Mouse (Mus musculus) forebrain, embryonic 15.5 days (tissue): ENCODE measurements around the gene Thap7. TPM values are rescaled to one million over a fixed set of nuclear protein-coding genes. Genes with fewer than 3 reads are reported as not detected.
A peak's percentile ranks its signal among the peaks of the same experiment; 100 is the strongest.

ENCODE experiments used
- ATAC-seq: fragments of 200-750 bp; cut with Nextera tagmentation; replicated peaks from 2 replicates; pipeline ENCODE4 v1.8.0; 2017; ENCODE audit warnings: mild to moderate bottlenecking, moderate TSS enrichment, moderate library complexity
- H3K27ac ChIP-seq: fragments of 300-500 bp; sonication (generic); replicated peaks from 2 replicates; pipeline ENCODE4 v1.5.1; 2015; ENCODE audit warnings: mild to moderate bottlenecking, inconsistent platforms
- H3K27me3 ChIP-seq: fragments of 300-500 bp; sonication (generic); 2 replicates; pipeline ENCODE4 v1.6.1; 2015; ENCODE audit warnings: inconsistent platforms
- H3K36me3 ChIP-seq: fragments of 300-500 bp; sonication (generic); 2 replicates; pipeline ENCODE4 v1.6.1; 2015; ENCODE audit warnings: mild to moderate bottlenecking, inconsistent platforms
- H3K4me1 ChIP-seq: fragments of 300-500 bp; sonication (generic); 2 replicates; pipeline ENCODE4 v1.6.1; 2015; ENCODE audit warnings: inconsistent platforms
- H3K4me2 ChIP-seq: fragments of 300-500 bp; sonication (generic); replicated peaks from 2 replicates; pipeline ENCODE4 v1.6.1; 2015; ENCODE audit warnings: mild to moderate bottlenecking, inconsistent platforms
- H3K4me3 ChIP-seq: fragments of 300-500 bp; sonication (generic); 2 replicates; pipeline ENCODE4 v1.5.1; 2015; ENCODE audit warnings: mild to moderate bottlenecking, inconsistent platforms
- H3K9ac ChIP-seq: fragments of 300-500 bp; sonication (generic); replicated peaks from 2 replicates; pipeline ENCODE4 v1.6.1; 2015; ENCODE audit warnings: mild to moderate bottlenecking, inconsistent platforms
- H3K9me3 ChIP-seq: fragments of 300-500 bp; sonication (generic); 2 replicates; pipeline ENCODE4 v1.6.1; 2016; ENCODE audit warnings: inconsistent platforms
- WGBS: fragments of 180-500 bp; shearing (Covaris S2); methylation state at CpG from one replicate; pipeline ENCODE4 v1.1.7; 2015; ENCODE audit warnings: mixed read lengths; 5-methylcytosine and 5-hydroxymethylcytosine counted together
- polyA plus RNA-seq: library from polyadenylated mRNA; unstranded; fragments of >200 nt; fragmentation: Nextera tagmentation; extraction: Ambion mirVana; gene quantifications from 2 replicates; pipeline ENCODE4 v1.2.1, GENCODE M21; 2015

Thap7 gene
- polyA plus RNA-seq = 65.8 and 67.7 TPM in 2 replicates

DNA sequence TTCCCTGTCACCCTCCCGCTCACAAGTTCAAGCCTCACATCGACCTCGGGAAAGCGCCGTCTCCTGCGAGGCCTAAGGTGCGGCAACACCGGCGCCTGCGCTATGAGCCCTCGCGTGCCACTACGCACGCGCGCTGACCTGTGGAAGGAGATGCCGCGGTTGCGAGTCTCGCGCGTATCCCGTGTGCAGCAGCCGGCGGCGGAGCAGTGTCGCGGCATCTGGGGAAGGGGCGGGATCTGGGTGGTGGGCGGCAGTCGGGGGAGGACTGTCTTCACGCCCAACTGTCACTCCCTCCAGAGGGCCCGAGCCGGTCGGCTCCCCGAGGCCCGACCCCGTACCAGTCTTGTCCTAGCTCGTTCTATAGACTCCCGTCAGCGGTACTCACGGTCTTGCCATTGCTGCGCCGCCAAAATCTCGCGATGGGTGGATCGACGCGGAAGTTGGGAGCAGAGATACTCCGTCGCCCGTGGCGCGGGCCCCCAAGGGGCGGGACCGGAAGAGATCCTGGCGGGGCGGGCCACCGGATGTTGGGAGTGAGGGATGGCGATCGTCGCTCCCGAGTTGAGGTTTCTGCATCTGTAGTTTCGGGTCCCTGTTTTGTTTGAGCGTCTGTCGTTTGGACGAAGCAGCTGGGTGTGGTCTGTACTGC lies at the start of gene Thap7:
Gene Thap7, minus strand, starts transcription at position 497 of the 649 bp plus-strand sequence.
- Histone ChIP-seq H3K4me3 (peak within 1 kb of the TSS; percentile 85), H3K9me3 (no peaks in the 10 kb centered on the region), H3K27me3 (no peaks in the 10 kb centered on the region), H3K9ac (peak within 1 kb of the TSS; percentile 82), H3K36me3 (peaks cover 30% of the 10 kb centered on the region), H3K27ac (peak within 1 kb of the TSS; percentile 99), H3K4me2 (peak within 1 kb of the TSS; percentile 71), H3K4me1 (peaks cover 20% of the 10 kb centered on the region)
- peak; percentile 98 for ATAC-seq
- under 1% methylated on average over 67 of the region's 67 CpGs for WGBS

GRCm38 (mm10) chr16:17576825-17577215 lies 45.9 kb upstream of the Thap7 start:
- Histone ChIP-seq H3K27ac (no peak overlapping the region), H3K4me1 (peaks cover 18% of the 10 kb centered on the region), H3K4me3 (peak overlapping the region; percentile 67), H3K4me2 (peak overlapping the region; percentile 71), H3K9me3 (no peaks in the 10 kb centered on the region), H3K9ac (peak overlapping the region; percentile 72), H3K27me3 (peaks cover 9% of the 10 kb centered on the region; the same call in 1 of the 2 replicates), H3K36me3 (no peaks in the 10 kb centered on the region)
- 10% methylated on average over 8 of the region's 8 CpGs for WGBS
- no peak for ATAC-seq

DNA sequence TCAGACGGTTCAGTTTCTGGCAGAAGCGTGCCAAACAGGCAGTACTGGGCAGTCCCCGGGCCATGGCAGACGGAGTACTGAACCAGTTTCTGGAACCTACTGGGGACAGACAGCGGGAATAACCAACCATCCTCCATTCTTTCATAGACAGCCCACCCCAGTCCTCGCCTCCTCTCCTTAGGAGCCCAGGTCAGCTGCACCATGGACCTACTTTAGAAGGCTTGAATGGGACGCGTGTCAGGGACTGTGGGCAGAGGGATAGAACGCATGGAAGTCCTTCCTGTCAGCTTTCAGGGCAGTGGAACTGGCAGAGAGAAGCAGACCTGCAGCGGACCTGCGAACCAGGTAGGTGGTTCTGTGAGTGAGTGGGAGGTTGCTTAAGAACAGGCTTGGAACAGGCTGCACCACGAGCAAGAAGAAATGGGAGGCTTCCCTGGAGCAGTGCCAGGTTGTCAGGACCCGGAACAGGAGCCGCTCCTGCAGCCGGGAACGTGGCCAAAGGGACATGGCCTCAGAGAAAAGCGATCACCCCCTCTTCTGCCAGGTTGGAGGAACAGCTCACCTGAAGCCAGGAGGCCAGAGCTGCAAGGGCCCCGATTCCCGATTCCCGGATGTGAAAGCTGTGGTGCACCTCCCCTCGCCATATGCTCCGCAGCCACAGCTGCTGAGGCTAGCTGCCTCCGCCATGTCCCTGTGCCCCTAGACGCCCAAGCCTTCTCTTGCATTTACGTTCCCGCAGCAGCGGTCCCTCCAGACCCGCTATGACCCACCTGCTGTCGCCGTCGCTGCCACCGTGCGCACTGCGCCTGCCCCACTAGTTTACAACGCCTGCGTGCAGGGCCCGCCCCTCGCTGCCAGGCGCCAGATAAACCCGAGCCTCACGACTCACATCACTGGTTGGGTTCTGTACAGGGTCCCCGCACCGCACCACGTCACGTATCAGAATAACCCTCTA lies 45.2 kb upstream of the Thap7 start:
- peak overlapping the region; percentile 67 for H3K4me3 ChIP-seq
- H3K9me3 ChIP-seq = no peaks in the 10 kb centered on the region
- no peaks in the 10 kb centered on the region for H3K36me3 ChIP-seq
- H3K9ac ChIP-seq = peak overlapping the region; percentile 72
- 12% methylated on average over 45 of the region's 45 CpGs for WGBS
- H3K27ac ChIP-seq = no peak overlapping the region; the same call in 1 of the 2 replicates
- ATAC-seq = peak; percentile 91
- H3K27me3 ChIP-seq = peaks cover 9% of the 10 kb centered on the region; the same call in 1 of the 2 replicates
- H3K4me2 ChIP-seq = peak overlapping the region; percentile 71
- peaks cover 18% of the 10 kb centered on the region for H3K4me1 ChIP-seq

- H3K4me3 ChIP-seq = no peak overlapping the region
- H3K36me3 ChIP-seq = no peaks in the 10 kb centered on the region
- 0 out of 2 replicates have a peak, but pooled peaks cover 5% of the 10 kb centered on the region for H3K4me1 ChIP-seq
- H3K9me3 ChIP-seq = no peaks in the 10 kb centered on the region
- ATAC-seq = no peak
- WGBS = 21% methylated on average over 4 of the region's 4 CpGs
- no peak overlapping the region for H3K9ac ChIP-seq
- no peak overlapping the region for H3K27ac ChIP-seq
- H3K4me2 ChIP-seq = no peak overlapping the region
- no peaks in the 10 kb centered on the region for H3K27me3 ChIP-seq
Observed at GRCm38 (mm10) chr16:17566186-17566585, 35.2 kb upstream of the Thap7 start.

DNA sequence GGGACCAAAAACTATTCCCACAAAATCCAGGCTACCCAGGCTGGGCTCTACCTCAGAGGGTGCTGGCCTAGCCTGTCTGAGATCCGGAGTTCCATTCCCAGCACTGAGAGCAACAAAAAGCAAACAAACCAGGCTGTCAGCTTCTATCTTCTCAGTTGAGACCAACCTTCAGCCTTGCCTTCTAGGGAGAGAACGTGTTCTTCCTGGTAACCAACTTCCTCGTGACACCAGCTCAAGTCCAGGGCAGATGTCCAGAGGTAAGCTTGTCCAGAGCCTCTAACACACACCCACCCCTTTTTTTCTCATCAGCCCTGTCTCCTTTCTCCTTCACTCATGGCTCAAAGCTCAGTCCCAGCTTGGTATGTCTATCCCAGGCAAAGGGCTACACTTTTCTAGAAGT lies 33.8 kb upstream of the Thap7 start:
- no peak overlapping the region for H3K4me2 ChIP-seq
- H3K27me3 ChIP-seq = no peaks in the 10 kb centered on the region
- H3K4me3 ChIP-seq = no peak overlapping the region
- H3K4me1 ChIP-seq = peaks cover 10% of the 10 kb centered on the region; the same call in 1 of the 2 replicates
- no peaks in the 10 kb centered on the region for H3K9me3 ChIP-seq
- ATAC-seq = no peak
- H3K36me3 ChIP-seq = no peaks in the 10 kb centered on the region
- H3K9ac ChIP-seq = no peak overlapping the region
- WGBS = 64% methylated on average over 3 of the region's 3 CpGs
- H3K27ac ChIP-seq = no peak overlapping the region

DNA sequence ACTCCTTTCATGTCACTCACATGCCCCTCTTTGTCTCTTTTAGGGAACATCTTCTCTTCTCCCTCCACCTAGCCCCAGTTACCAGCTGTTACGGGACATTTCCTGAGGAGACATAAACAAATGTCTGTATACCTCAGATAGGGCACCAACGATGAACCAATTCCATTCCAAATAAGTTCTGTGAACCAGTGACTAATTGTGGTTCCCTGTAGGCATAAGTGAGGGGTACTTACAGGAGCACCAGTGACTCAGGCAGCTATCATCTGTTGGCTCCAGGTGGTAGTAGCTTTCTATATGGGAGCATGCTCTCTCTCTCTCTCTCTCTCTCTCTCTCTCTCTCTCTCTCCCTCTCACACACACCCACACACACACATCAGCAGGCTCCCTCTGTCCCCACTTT lies 33.3 kb upstream of the Thap7 start:
- ATAC-seq = no peak
- H3K27me3 ChIP-seq = no peaks in the 10 kb centered on the region; the same call in 1 of the 2 replicates
- no peak overlapping the region for H3K27ac ChIP-seq
- peaks cover 10% of the 10 kb centered on the region; the same call in 1 of the 2 replicates for H3K4me1 ChIP-seq
- no peak overlapping the region for H3K4me2 ChIP-seq
- no peaks in the 10 kb centered on the region for H3K36me3 ChIP-seq
- H3K4me3 ChIP-seq = no peak overlapping the region
- no peaks in the 10 kb centered on the region for H3K9me3 ChIP-seq
- no peak overlapping the region for H3K9ac ChIP-seq
- 84% methylated on average over 2 of the region's 2 CpGs for WGBS

DNA sequence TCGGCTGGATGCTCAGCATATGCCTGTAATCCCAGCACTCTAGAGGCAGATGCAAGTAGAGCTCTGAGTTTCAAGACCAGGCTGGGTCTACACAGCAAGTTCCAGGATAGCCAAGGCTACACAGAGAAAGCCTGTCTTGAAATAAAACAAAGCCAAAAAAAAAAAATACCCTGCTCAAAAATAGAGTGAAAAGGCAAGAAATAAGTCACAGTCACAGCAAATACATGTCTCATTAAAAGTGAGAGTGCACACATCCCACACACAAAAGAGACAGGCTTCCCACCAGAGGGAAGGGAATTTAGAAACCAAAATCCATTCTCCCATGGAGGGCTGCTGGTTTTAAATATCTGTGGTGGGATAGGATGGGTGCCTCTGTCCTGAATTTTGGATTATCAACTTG lies 32.6 kb upstream of the Thap7 start:
- H3K4me1 ChIP-seq = peaks cover 14% of the 10 kb centered on the region
- no peak overlapping the region for H3K4me2 ChIP-seq
- no peaks in the 10 kb centered on the region for H3K36me3 ChIP-seq
- no peak overlapping the region for H3K9ac ChIP-seq
- 9% methylated on average over 1 of the region's 1 CpGs for WGBS
- H3K27ac ChIP-seq = no peak overlapping the region
- no peak for ATAC-seq
- H3K27me3 ChIP-seq = no peaks in the 10 kb centered on the region; the same call in 1 of the 2 replicates
- H3K4me3 ChIP-seq = no peak overlapping the region
- no peaks in the 10 kb centered on the region for H3K9me3 ChIP-seq

- Histone ChIP-seq H3K4me2 (peak within 1 kb of the TSS; percentile 33), H3K4me1 (peaks cover 20% of the 10 kb centered on the region), H3K9ac (no peak within 1 kb of the TSS), H3K4me3 (peak within 1 kb of the TSS; percentile 14), H3K36me3 (no peaks in the 10 kb centered on the region), H3K27me3 (no peaks in the 10 kb centered on the region; the same call in 1 of the 2 replicates), H3K27ac (peak within 1 kb of the TSS; percentile 6), H3K9me3 (no peaks in the 10 kb centered on the region)
- ATAC-seq = peak; percentile 44
- 3% methylated on average over 10 of the region's 10 CpGs for WGBS
Observed at GRCm38 (mm10) chr16:17561751-17562208, 30.8 kb upstream of the Thap7 start, which contains the start of gene P2rx6. Gene P2rx6, plus strand, starts transcription at chr16:17561885.

GRCm38 (mm10) chr16:17561128-17561750 lies 30.3 kb upstream of the Thap7 start, which contains the start of gene Lrrc74b:
Gene Lrrc74b, minus strand, starts transcription at chr16:17561247.
- peak within 1 kb of the TSS; percentile 6 for H3K27ac ChIP-seq
- peak; percentile 70 for ATAC-seq
- peak within 1 kb of the TSS; percentile 33 for H3K4me2 ChIP-seq
- peaks cover 20% of the 10 kb centered on the region for H3K4me1 ChIP-seq
- H3K36me3 ChIP-seq = no peaks in the 10 kb centered on the region
- no peak within 1 kb of the TSS for H3K9ac ChIP-seq
- peak within 1 kb of the TSS; percentile 14 for H3K4me3 ChIP-seq
- no peaks in the 10 kb centered on the region; the same call in 1 of the 2 replicates for H3K27me3 ChIP-seq
- 1% methylated on average over 22 of the region's 22 CpGs for WGBS
- no peaks in the 10 kb centered on the region for H3K9me3 ChIP-seq

- no peak for ATAC-seq
- Histone ChIP-seq H3K9me3 (no peaks in the 10 kb centered on the region), H3K4me2 (no peak overlapping the region), H3K4me3 (no peak overlapping the region), H3K27ac (no peak overlapping the region), H3K4me1 (peaks cover 27% of the 10 kb centered on the region), H3K9ac (no peak overlapping the region), H3K27me3 (no peaks in the 10 kb centered on the region; the same call in 1 of the 2 replicates), H3K36me3 (no peaks in the 10 kb centered on the region)
- WGBS = 66% methylated on average over 9 of the region's 9 CpGs
Observed at GRCm38 (mm10) chr16:17559396-17560027, 28.6 kb upstream of the Thap7 start.

DNA sequence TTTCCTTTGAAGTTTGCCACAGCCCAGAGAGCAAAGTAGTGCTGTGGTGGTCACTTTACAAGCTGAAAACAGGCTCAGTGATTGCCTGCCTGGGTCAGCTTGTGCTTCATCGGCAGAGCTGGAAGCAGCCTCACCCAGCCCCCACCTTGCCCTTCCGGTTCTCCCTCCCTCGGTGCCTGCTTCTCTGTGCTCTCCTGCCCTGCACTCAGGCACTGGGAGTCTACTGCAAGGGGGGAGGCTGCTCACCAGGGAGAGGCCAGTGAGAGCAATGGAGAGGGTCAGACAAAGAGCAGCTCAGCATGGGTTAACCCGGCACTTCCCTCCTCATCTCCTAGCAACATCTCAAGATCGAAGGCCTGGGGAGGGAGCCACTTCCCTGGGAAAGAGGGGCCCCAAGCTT lies 27.9 kb upstream of the Thap7 start:
- no peaks in the 10 kb centered on the region for H3K36me3 ChIP-seq
- H3K27me3 ChIP-seq = no peaks in the 10 kb centered on the region; the same call in 1 of the 2 replicates
- no peak overlapping the region for H3K4me3 ChIP-seq
- no peak overlapping the region for H3K4me2 ChIP-seq
- ATAC-seq = no peak
- no peak overlapping the region for H3K27ac ChIP-seq
- 1% methylated on average over 5 of the region's 5 CpGs for WGBS
- no peak overlapping the region for H3K9ac ChIP-seq
- peaks cover 34% of the 10 kb centered on the region for H3K4me1 ChIP-seq
- H3K9me3 ChIP-seq = no peaks in the 10 kb centered on the region
